Mouse (Mus musculus): ENCODE data around the gene Gbp9. TPM values are rescaled to one million over a fixed set of nuclear protein-coding genes. Genes with fewer than 3 reads are reported as not detected.
"Not testable (repeated sequence)": the region's sequence is repeated elsewhere in the genome, so short reads cannot be mapped to it uniquely, and the experiment has no call there.

The Gbp9 gene
- polyA plus RNA-seq, 1 experiment from 2014 or later, result 2.8 TPM

GRCm38 (mm10) chr5:105081900-105082299 is 57.4 kb downstream of the Gbp9 start:
- Histone ChIP-seq H3K27ac (ENCODE audit: low read length) (no peak overlapping the region), H3K27me3 (ENCODE audit: control insufficient read depth, insufficient read depth, low read length) (no peaks in the 10 kb centered on the region), H3K9ac (replicated peaks; ENCODE audit: low read depth, low read length) (no peak overlapping the region), H3K4me3 (ENCODE audit: low read depth, low read length) (no peak overlapping the region), H3K36me3 (ENCODE audit: control insufficient read depth, insufficient read depth, low read length) (no peaks in the 10 kb centered on the region), H3K4me2 (replicated peaks; ENCODE audit: low read depth, low read length) (no peak overlapping the region), H3K4me1 (ENCODE audit: control insufficient read depth, insufficient read depth, low read length) (no peaks in the 10 kb centered on the region), H3K9me3 (ENCODE audit: control insufficient read depth, low read depth, low read length) (no peaks in the 10 kb centered on the region)
- no peak for ATAC-seq (ENCODE audit: insufficient number of reproducible peaks, insufficient read depth, low FRiP score, low read depth)

- ATAC-seq (ENCODE audit: insufficient number of reproducible peaks, insufficient read depth, low FRiP score, low read depth); H3K9ac ChIP-seq (replicated peaks; ENCODE audit: low read depth, low read length); H3K36me3 ChIP-seq (ENCODE audit: control insufficient read depth, insufficient read depth, low read length); H3K27me3 ChIP-seq (ENCODE audit: control insufficient read depth, insufficient read depth, low read length); H3K4me3 ChIP-seq (ENCODE audit: low read depth, low read length); H3K4me2 ChIP-seq (replicated peaks; ENCODE audit: low read depth, low read length); H3K4me1 ChIP-seq (ENCODE audit: control insufficient read depth, insufficient read depth, low read length); H3K27ac ChIP-seq (ENCODE audit: low read length); H3K9me3 ChIP-seq (ENCODE audit: control insufficient read depth, low read depth, low read length): not testable (repeated sequence)
Observed at GRCm38 (mm10) chr5:105068356-105068755, 71.0 kb downstream of the Gbp9 start.

- H3K9ac ChIP-seq (replicated peaks; ENCODE audit: low read depth, low read length); H3K9me3 ChIP-seq (ENCODE audit: control insufficient read depth, low read depth, low read length); H3K27me3 ChIP-seq (ENCODE audit: control insufficient read depth, insufficient read depth, low read length); H3K4me2 ChIP-seq (replicated peaks; ENCODE audit: low read depth, low read length); H3K4me3 ChIP-seq (ENCODE audit: low read depth, low read length); ATAC-seq (ENCODE audit: insufficient number of reproducible peaks, insufficient read depth, low FRiP score, low read depth); H3K4me1 ChIP-seq (ENCODE audit: control insufficient read depth, insufficient read depth, low read length); H3K27ac ChIP-seq (ENCODE audit: low read length); H3K36me3 ChIP-seq (ENCODE audit: control insufficient read depth, insufficient read depth, low read length): not testable (repeated sequence)
- 75% methylated on average over 2 of the region's 2 CpGs for WGBS
Observed at GRCm38 (mm10) chr5:105064443-105064842, 74.9 kb downstream of the Gbp9 start.

DNA sequence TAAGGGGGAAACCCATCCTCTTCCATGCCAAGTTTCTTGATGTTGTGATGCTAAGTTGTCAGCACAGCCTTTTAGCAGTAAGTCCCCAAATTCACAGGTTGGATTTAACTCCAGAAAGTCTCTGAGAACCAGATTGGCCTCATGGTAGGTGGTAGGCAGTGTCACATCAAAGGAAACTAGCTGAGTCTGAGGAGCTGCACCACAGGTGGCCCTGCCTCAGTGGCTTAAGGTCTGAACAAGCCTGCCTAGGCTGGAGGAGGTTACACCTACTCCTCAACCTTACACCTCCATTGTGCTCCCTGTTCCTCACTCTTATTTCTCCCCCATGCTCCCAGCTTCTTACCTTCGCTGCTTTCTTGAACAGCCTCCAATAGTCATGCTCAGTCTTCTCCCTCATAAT is 76.0 kb downstream of the Gbp9 start:
- Histone ChIP-seq H3K36me3 (ENCODE audit: control insufficient read depth, insufficient read depth, low read length) (no peaks in the 10 kb centered on the region), H3K4me1 (ENCODE audit: control insufficient read depth, insufficient read depth, low read length) (no peaks in the 10 kb centered on the region), H3K27me3 (ENCODE audit: control insufficient read depth, insufficient read depth, low read length) (no peaks in the 10 kb centered on the region), H3K27ac (ENCODE audit: low read length) (no peak overlapping the region), H3K4me2 (replicated peaks; ENCODE audit: low read depth, low read length) (no peak overlapping the region), H3K9ac (replicated peaks; ENCODE audit: low read depth, low read length) (no peak overlapping the region), H3K4me3 (ENCODE audit: low read depth, low read length) (no peak overlapping the region), H3K9me3 (ENCODE audit: control insufficient read depth, low read depth, low read length) (no peaks in the 10 kb centered on the region)
- ATAC-seq (ENCODE audit: insufficient number of reproducible peaks, insufficient read depth, low FRiP score, low read depth), result no peak
- 62% methylated on average over 1 of the region's 1 CpGs for WGBS

DNA sequence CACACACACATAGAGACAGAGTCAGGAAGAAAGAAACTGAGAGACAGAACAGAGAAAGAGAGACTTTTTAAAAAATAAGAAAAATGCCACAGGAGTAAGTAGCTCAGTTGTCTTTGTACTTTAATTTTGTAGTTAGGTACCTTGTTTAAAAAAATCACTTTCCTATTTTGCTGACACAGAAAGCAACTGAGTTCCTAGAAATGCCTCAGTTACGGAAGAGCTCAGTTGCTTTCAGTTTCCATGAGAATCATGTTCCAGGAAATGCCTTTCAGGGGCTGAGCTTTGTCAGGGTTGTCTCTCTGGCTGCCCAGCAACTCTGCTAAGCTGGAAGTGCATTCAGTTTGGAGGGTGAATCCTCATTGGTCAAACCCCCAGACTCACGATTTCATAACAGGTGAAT is 76.9 kb downstream of the Gbp9 start:
- H3K4me2 ChIP-seq (replicated peaks; ENCODE audit: low read depth, low read length); H3K36me3 ChIP-seq (ENCODE audit: control insufficient read depth, insufficient read depth, low read length); H3K27ac ChIP-seq (ENCODE audit: low read length); H3K4me1 ChIP-seq (ENCODE audit: control insufficient read depth, insufficient read depth, low read length); H3K9me3 ChIP-seq (ENCODE audit: control insufficient read depth, low read depth, low read length); H3K27me3 ChIP-seq (ENCODE audit: control insufficient read depth, insufficient read depth, low read length); H3K4me3 ChIP-seq (ENCODE audit: low read depth, low read length); ATAC-seq (ENCODE audit: insufficient number of reproducible peaks, insufficient read depth, low FRiP score, low read depth); H3K9ac ChIP-seq (replicated peaks; ENCODE audit: low read depth, low read length): not testable (repeated sequence)
- WGBS, result 76% methylated on average over 2 of the region's 2 CpGs

- no peaks in the 10 kb centered on the region for H3K36me3 ChIP-seq (ENCODE audit: control insufficient read depth, insufficient read depth, low read length)
- H3K27ac ChIP-seq (ENCODE audit: low read length), result no peak overlapping the region
- no peak overlapping the region for H3K4me3 ChIP-seq (ENCODE audit: low read depth, low read length)
- 89% methylated on average over 2 of the region's 2 CpGs for WGBS
- no peak overlapping the region for H3K9ac ChIP-seq (replicated peaks; ENCODE audit: low read depth, low read length)
- no peaks in the 10 kb centered on the region for H3K27me3 ChIP-seq (ENCODE audit: control insufficient read depth, insufficient read depth, low read length)
- H3K4me2 ChIP-seq (replicated peaks; ENCODE audit: low read depth, low read length), result no peak overlapping the region
- H3K9me3 ChIP-seq (ENCODE audit: control insufficient read depth, low read depth, low read length), result no peaks in the 10 kb centered on the region
- no peak for ATAC-seq (ENCODE audit: insufficient number of reproducible peaks, insufficient read depth, low FRiP score, low read depth)
- H3K4me1 ChIP-seq (ENCODE audit: control insufficient read depth, insufficient read depth, low read length), result no peaks in the 10 kb centered on the region
Observed at GRCm38 (mm10) chr5:105060224-105060623, 79.1 kb downstream of the Gbp9 start.

GRCm38 (mm10) chr5:105055279-105055678 is 84.1 kb downstream of the Gbp9 start:
- no peak overlapping the region for H3K9ac ChIP-seq (replicated peaks; ENCODE audit: low read depth, low read length)
- 91% methylated on average over 2 of the region's 2 CpGs for WGBS
- no peaks in the 10 kb centered on the region for H3K9me3 ChIP-seq (ENCODE audit: control insufficient read depth, low read depth, low read length)
- no peaks in the 10 kb centered on the region for H3K36me3 ChIP-seq (ENCODE audit: control insufficient read depth, insufficient read depth, low read length)
- H3K27me3 ChIP-seq (ENCODE audit: control insufficient read depth, insufficient read depth, low read length), result no peaks in the 10 kb centered on the region
- ATAC-seq (ENCODE audit: insufficient number of reproducible peaks, insufficient read depth, low FRiP score, low read depth), result no peak
- H3K27ac ChIP-seq (ENCODE audit: low read length), result no peak overlapping the region
- no peak overlapping the region for H3K4me2 ChIP-seq (replicated peaks; ENCODE audit: low read depth, low read length)
- no peak overlapping the region for H3K4me3 ChIP-seq (ENCODE audit: low read depth, low read length)
- no peaks in the 10 kb centered on the region for H3K4me1 ChIP-seq (ENCODE audit: control insufficient read depth, insufficient read depth, low read length)

DNA sequence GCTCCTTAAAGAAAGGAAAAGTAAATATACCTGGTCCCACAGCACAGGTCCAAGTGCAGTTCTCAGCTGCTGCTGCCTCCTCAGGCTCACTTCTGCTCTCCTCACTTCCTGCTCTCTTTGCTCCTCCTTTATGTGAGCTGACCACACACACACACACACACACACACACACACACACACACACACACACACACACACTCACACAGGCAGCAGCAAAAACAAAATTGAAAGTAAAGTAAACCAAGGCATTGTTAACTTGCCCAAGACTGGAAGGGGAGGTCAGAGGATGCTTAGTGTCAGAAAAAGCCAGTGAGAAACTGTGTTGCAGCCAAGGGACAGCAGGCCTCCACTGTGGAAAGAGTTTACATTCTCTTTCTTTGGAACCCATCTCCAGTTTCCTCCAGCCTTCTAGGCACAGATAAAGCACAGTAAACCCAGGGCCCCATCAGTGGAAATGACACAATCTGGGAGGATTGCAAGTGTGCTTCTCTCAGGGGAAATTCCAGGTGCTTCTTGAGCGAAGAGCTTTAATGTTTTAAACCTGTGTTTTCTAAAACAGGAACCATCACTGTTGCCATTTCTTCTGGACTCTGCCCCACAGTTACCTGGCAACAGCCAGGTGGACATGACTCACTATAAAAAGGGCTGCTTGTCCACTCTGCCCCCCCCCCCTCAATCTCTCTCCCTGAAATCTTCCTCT is 85.7 kb downstream of the Gbp9 start:
- H3K9ac ChIP-seq (replicated peaks; ENCODE audit: low read depth, low read length); H3K27ac ChIP-seq (ENCODE audit: low read length); ATAC-seq (ENCODE audit: insufficient number of reproducible peaks, insufficient read depth, low FRiP score, low read depth); H3K27me3 ChIP-seq (ENCODE audit: control insufficient read depth, insufficient read depth, low read length); H3K4me2 ChIP-seq (replicated peaks; ENCODE audit: low read depth, low read length); H3K4me3 ChIP-seq (ENCODE audit: low read depth, low read length); H3K36me3 ChIP-seq (ENCODE audit: control insufficient read depth, insufficient read depth, low read length); H3K9me3 ChIP-seq (ENCODE audit: control insufficient read depth, low read depth, low read length); H3K4me1 ChIP-seq (ENCODE audit: control insufficient read depth, insufficient read depth, low read length): not testable (repeated sequence)
- WGBS, result 77% methylated on average over 1 of the region's 1 CpGs

DNA sequence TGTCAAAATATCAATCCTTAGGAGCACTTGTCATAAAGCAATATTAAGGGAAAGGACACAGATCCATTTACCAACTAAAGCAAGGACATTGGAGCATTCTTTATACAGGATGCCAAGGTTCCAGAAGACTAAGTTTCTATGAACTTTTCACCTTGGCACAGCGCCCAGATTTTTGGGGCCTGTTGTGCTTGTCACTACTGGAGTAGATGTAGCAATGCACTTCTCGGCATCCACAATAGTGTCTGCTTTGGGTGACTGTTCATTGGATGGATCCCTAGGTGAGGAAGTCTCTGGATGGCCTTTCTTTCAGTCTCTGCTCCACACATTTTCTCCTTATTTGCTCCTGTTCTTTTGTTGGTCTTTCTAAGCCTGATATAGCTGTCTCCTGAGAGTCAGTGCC is 107.0 kb downstream of the Gbp9 start:
- WGBS, result 68% methylated on average over 2 of the region's 2 CpGs
- Histone ChIP-seq H3K27ac (ENCODE audit: low read length) (no peak overlapping the region), H3K9ac (replicated peaks; ENCODE audit: low read depth, low read length) (no peak overlapping the region), H3K27me3 (ENCODE audit: control insufficient read depth, insufficient read depth, low read length) (no peaks in the 10 kb centered on the region), H3K36me3 (ENCODE audit: control insufficient read depth, insufficient read depth, low read length) (no peaks in the 10 kb centered on the region), H3K4me2 (replicated peaks; ENCODE audit: low read depth, low read length) (no peak overlapping the region), H3K4me3 (ENCODE audit: low read depth, low read length) (no peak overlapping the region), H3K9me3 (ENCODE audit: control insufficient read depth, low read depth, low read length) (no peaks in the 10 kb centered on the region), H3K4me1 (ENCODE audit: control insufficient read depth, insufficient read depth, low read length) (no peaks in the 10 kb centered on the region)
- ATAC-seq (ENCODE audit: insufficient number of reproducible peaks, insufficient read depth, low FRiP score, low read depth), result no peak

Measured in stomach, embryonic 14.5 days (tissue).